Mouse (Mus musculus) CH12.LX (cell line): ENCODE data around the gene Cxcl16. TPM values are rescaled to one million over a fixed set of nuclear protein-coding genes. Genes with fewer than 3 reads are reported as not detected.

Source experiments
- DNase-seq: peaks from one replicate; pipeline ENCODE4 v3.0.0-alpha.2; 2013; ENCODE audit errors: extremely low read depth
- H3K27ac ChIP-seq: 2 replicates; pipeline ENCODE4 v1.5.1; 2012; ENCODE audit warnings: low read depth, mild to moderate bottlenecking, control low read depth, moderate library complexity; ENCODE audit not compliant: insufficient read depth
- H3K27me3 ChIP-seq: replicated peaks from 2 replicates; pipeline ENCODE3; 2012; ENCODE audit warnings: inconsistent platforms
- H3K36me3 ChIP-seq, 2 experiments: replicated peaks in 1 of 2; 2 replicates each; pipeline versions ENCODE3 to v1.6.1; 2012; ENCODE audit warnings: inconsistent platforms in 1 of 2, low read length in 1 of 2, mild to moderate bottlenecking in 1 of 2, mixed read lengths in 1 of 2, moderate library complexity in 1 of 2; ENCODE audit not compliant: control insufficient read depth in 1 of 2, insufficient read depth in 1 of 2
- H3K4me1 ChIP-seq, 2 experiments: 2 replicates each; pipeline ENCODE4 v1.6.1; 2012; ENCODE audit warnings: inconsistent platforms in 1 of 2, moderate library complexity in 1 of 2; ENCODE audit not compliant: insufficient read depth in 2 of 2, control insufficient read depth in 1 of 2
- H3K4me2 ChIP-seq: 2 replicates; pipeline ENCODE4 v1.6.1; 2012; ENCODE audit warnings: low read depth, mild to moderate bottlenecking, control low read depth; ENCODE audit not compliant: poor library complexity, insufficient read depth, severe bottlenecking
- H3K4me3 ChIP-seq, 3 experiments: fragments of 150-350 bp in 1 of 3; sonication (generic) in 1 of 3; replicated peaks in 1 of 3; 2 replicates each; pipeline versions ENCODE3 to v1.5.1; 2011 to 2012; ENCODE audit warnings: low read depth in 2 of 3, low read length in 2 of 3, mild to moderate bottlenecking in 2 of 3, moderate library complexity in 2 of 3, control low read depth in 1 of 3, improper control_type of control experiment in 1 of 3, inconsistent platforms in 1 of 3, mixed read lengths in 1 of 3; ENCODE audit not compliant: poor library complexity in 1 of 3
- H3K79me2 ChIP-seq: replicated peaks from 2 replicates; pipeline ENCODE4 v1.6.1; 2012; ENCODE audit warnings: mild to moderate bottlenecking, moderate library complexity; ENCODE audit not compliant: control insufficient read depth, poor library complexity, insufficient read depth, severe bottlenecking; ENCODE audit errors: extremely low read depth
- H3K9ac ChIP-seq: 2 replicates; pipeline ENCODE4 v1.6.1; 2012; ENCODE audit warnings: low read depth, mild to moderate bottlenecking, control low read depth, moderate library complexity; ENCODE audit not compliant: insufficient read depth
- H3K9me3 ChIP-seq: replicated peaks from 2 replicates; pipeline ENCODE3; 2012; ENCODE audit warnings: low read length, inconsistent platforms, mixed read lengths
- BHLHE40 ChIP-seq: IDR thresholded peaks from 2 replicates; pipeline ENCODE4 v1.6.1; 2011; ENCODE audit warnings: mild to moderate bottlenecking, low read depth, low read length, improper control_type of control experiment
- CHD2 ChIP-seq: IDR thresholded peaks from 2 replicates; pipeline ENCODE4 v1.6.1; 2011; ENCODE audit warnings: low read length, improper control_type of control experiment
- EP300 ChIP-seq: IDR thresholded peaks from 2 replicates; pipeline ENCODE4 v1.6.1; 2011; ENCODE audit warnings: low read length, improper control_type of control experiment
- HCFC1 ChIP-seq: IDR thresholded peaks from 2 replicates; pipeline ENCODE4 v1.6.1; 2012; ENCODE audit warnings: low read depth, mild to moderate bottlenecking, inconsistent platforms, low read length, improper control_type of control experiment
- JUND ChIP-seq: conservative IDR thresholded peaks from 2 replicates; pipeline ENCODE4 v1.6.1; 2011; ENCODE audit warnings: low read depth, low read length, improper control_type of control experiment
- KAT2A ChIP-seq: IDR thresholded peaks from 2 replicates; pipeline ENCODE4 v1.6.1; 2012; ENCODE audit warnings: low read length, improper control_type of control experiment, inconsistent platforms; ENCODE audit not compliant: insufficient replicate concordance
- MAFK ChIP-seq: IDR thresholded peaks from 2 replicates; pipeline ENCODE4 v1.6.1; 2011; ENCODE audit warnings: low read length, improper control_type of control experiment; ENCODE audit not compliant: insufficient replicate concordance
- NELFE ChIP-seq: IDR thresholded peaks from 2 replicates; pipeline ENCODE4 v1.6.1; 2011; ENCODE audit warnings: low read depth, low read length, improper control_type of control experiment
- NRF1 ChIP-seq: IDR thresholded peaks from 2 replicates; pipeline ENCODE4 v1.6.1; 2014; ENCODE audit warnings: low read depth, mild to moderate bottlenecking, inconsistent platforms, low read length, improper control_type of control experiment, moderate library complexity
- POLR2A ChIP-seq: IDR thresholded peaks from 2 replicates; pipeline ENCODE4 v1.6.1; 2011; ENCODE audit warnings: low read depth, mild to moderate bottlenecking, improper control_type of control experiment, low read length
- POLR2AphosphoS2 ChIP-seq: IDR thresholded peaks from 2 replicates; pipeline ENCODE4 v1.6.1; 2011; ENCODE audit warnings: low read depth, low read length, improper control_type of control experiment
- RAD21 ChIP-seq: IDR thresholded peaks from 2 replicates; pipeline ENCODE4 v1.6.1; 2011; ENCODE audit warnings: low read depth, mild to moderate bottlenecking, low read length, improper control_type of control experiment, moderate library complexity
- SIN3A ChIP-seq: IDR thresholded peaks from 2 replicates; pipeline ENCODE4 v1.6.1; 2012; ENCODE audit warnings: low read length, improper control_type of control experiment, inconsistent platforms
- TCF12 ChIP-seq: IDR thresholded peaks from 2 replicates; pipeline ENCODE4 v1.6.1; 2014; ENCODE audit warnings: low read depth, mild to moderate bottlenecking, inconsistent platforms, low read length, improper control_type of control experiment
- UBTF ChIP-seq: IDR thresholded peaks from 2 replicates; pipeline ENCODE4 v1.6.1; 2012; ENCODE audit warnings: low read depth, mild to moderate bottlenecking, inconsistent platforms, low read length, improper control_type of control experiment, moderate library complexity
- USF2 ChIP-seq: conservative IDR thresholded peaks from 2 replicates; pipeline ENCODE4 v1.6.1; 2011; ENCODE audit warnings: low read depth, low read length, improper control_type of control experiment
- ZC3H11A ChIP-seq: IDR thresholded peaks from 2 replicates; pipeline ENCODE4 v1.6.1; 2012; ENCODE audit warnings: low read depth, mild to moderate bottlenecking, inconsistent platforms, low read length, improper control_type of control experiment
- ZKSCAN1 ChIP-seq: IDR thresholded peaks from 2 replicates; pipeline ENCODE4 v1.6.1; 2012; ENCODE audit warnings: low read depth, inconsistent platforms, low read length, improper control_type of control experiment, borderline replicate concordance
- ZNF384 ChIP-seq: IDR thresholded peaks from 2 replicates; pipeline ENCODE4 v1.6.1; 2012; ENCODE audit warnings: low read depth, low read length, improper control_type of control experiment, inconsistent platforms
- dilution Hi-C: fragments of 300-500 bp; cut with MboI; formaldehyde crosslinking; loops from 2 replicates; pipeline ENCODE4 v1.14.3; 2020; ENCODE audit warnings: low sequenced_read_pairs; ENCODE audit not compliant: extremely low pct_unique_long_range_greater_than_20kb, extremely low pct_ligation_motif_present
- in situ Hi-C: fragments of 300-500 bp; cut with MboI; formaldehyde crosslinking; loops from 3 replicates; pipeline ENCODE4 v1.14.3; 2019; ENCODE audit warnings: low sequenced_read_pairs, low pct_ligation_motif_present, low pct_unique_long_range_greater_than_20kb, mixed read lengths
- polyA plus RNA-seq: library from polyadenylated mRNA; unstranded; fragments of >175 nt; gene quantifications from 2 replicates; pipeline ENCODE4 v1.2.1, GENCODE M21; 2012; ENCODE audit warnings: low read depth; ENCODE audit not compliant: insufficient read length
- total RNA-seq, 2 experiments: library from RNA; depleted of rRNA; stranded (reverse); fragments of 300-350 nt in 1 of 2; fragments of >200 nt in 1 of 2; gene quantifications; 2 replicates each; pipeline ENCODE4 v1.2.3; 2012 to 2014

The Cxcl16 gene
- total and polyA plus RNA-seq, 3 experiments = 0.04 to 0.56 TPM; not detected in 1

DNA sequence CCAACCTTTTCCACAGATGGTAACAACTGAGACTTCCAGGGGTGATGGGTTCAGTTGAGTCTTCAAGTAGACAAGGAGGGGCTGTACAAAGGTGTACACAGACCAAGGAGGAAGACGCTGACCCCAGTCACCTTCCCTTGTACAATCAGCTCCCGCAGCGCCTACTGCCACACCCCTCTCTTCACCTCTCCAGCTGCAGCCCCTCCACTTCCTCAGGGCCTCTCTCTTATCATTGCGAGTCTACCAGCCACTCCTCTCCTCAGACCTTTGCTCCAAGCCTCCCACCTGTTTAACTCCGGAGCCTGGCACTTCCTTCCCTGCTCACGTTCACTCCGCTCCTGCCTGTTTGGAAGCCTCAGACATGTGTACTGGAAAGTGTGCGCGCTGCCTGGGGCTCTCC, 45.2 kb upstream of the Cxcl16 start, which contains the start of gene Tm4sf5:
Gene Tm4sf5, plus strand, starts transcription at position 275 of the 400 bp plus-strand sequence.
- DNase-seq = no peak
- TF ChIP-seq CHD2 (no peak), EP300 (no peak), ZC3H11A (no peak), BHLHE40 (no peak), POLR2A (no peak), HCFC1 (no peak), USF2 (no peak), MAFK (no peak), JUND (no peak), UBTF (no peak)
- TF ChIP-seq, all 38 proteins: peak for 0
- H3K79me2 ChIP-seq = no peaks in the 10 kb centered on the region
- no peak within 1 kb of the TSS for H3K4me3 ChIP-seq
- H3K9me3 ChIP-seq = no peaks in the 10 kb centered on the region
- H3K4me2 ChIP-seq = no peak within 1 kb of the TSS
- dilution Hi-C loops (no loop called here), in situ Hi-C loops (loop anchor here (5.0 to 10.0 kb wide), 3 partner anchors 43 to 180 kb away; partner anchors contain the start of genes Alox12e and Pelp1)
- H3K27ac ChIP-seq = no peak within 1 kb of the TSS
- no peaks in the 10 kb centered on the region for H3K27me3 ChIP-seq
- no peaks in the 10 kb centered on the region for H3K36me3 ChIP-seq
- peaks cover 10 to 54% of the 10 kb centered on the region in 2 experiments for H3K4me1 ChIP-seq
- no peak within 1 kb of the TSS for H3K9ac ChIP-seq

DNA sequence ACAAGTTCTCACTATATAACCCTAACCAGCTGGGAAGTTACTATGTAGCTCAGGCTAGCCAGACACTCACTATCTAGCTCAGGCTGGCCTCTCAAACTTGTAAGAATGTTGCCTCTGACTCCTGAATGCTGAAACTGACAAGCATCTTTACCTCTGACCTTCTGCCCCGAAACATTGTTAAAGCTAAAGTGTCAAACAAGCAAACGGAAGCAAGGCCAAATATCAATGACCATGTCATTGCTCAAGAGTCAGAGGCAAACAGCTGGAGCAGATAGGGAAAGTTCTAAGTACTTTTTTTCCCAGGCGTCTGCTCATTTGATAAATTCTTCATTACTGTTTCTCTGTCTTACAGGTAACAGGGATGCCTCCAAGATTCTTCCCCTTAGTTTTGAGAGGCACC, 42.2 kb upstream of the Cxcl16 start:
- no peak for DNase-seq
- Histone ChIP-seq H3K4me3 (no peak overlapping the region), H3K79me2 (no peaks in the 10 kb centered on the region), H3K9ac (no peak overlapping the region), H3K9me3 (no peaks in the 10 kb centered on the region), H3K4me1 (peaks cover 5 to 26% of the 10 kb centered on the region in 2 experiments; a peak in 3 of 4 replicates), H3K4me2 (no peak overlapping the region), H3K27ac (no peak overlapping the region)
- dilution Hi-C loops = no loop called here
- in situ Hi-C loops = loop anchor here (5.0 to 10.0 kb wide), 2 partner anchors 40 to 177 kb away; partner anchors contain the start of gene Alox12e
- TF ChIP-seq TCF12 (no peak), SIN3A (no peak), ZNF384 (no peak), POLR2AphosphoS2 (no peak), ZC3H11A (no peak), RAD21 (no peak), ZKSCAN1 (no peak), NELFE (no peak), NRF1 (no peak), KAT2A (no peak), USF2 (no peak), MAFK (no peak), BHLHE40 (no peak)
- TF ChIP-seq, all 38 proteins: peak for 0
- H3K36me3 ChIP-seq = no peaks in the 10 kb centered on the region
- H3K27me3 ChIP-seq = no peaks in the 10 kb centered on the region
